Mouse (Mus musculus): ENCODE data around the gene Lsamp. TPM values are rescaled to one million over a fixed set of nuclear protein-coding genes. Genes with fewer than 3 reads are reported as not detected.

Gene Lsamp
- total RNA-seq, 2 experiments from 2014 or later: not detected

- no peak for ATAC-seq (replicated peaks; ENCODE audit: low FRiP score, low TSS enrichment, poor library complexity, severe bottlenecking)
These were observed 2095.4 kb downstream of the Lsamp start for GRCm38 (mm10) chr16:42079573-42079972.

- ATAC-seq (replicated peaks; ENCODE audit: low FRiP score, low TSS enrichment, poor library complexity, severe bottlenecking): no peak
These were observed 2097.4 kb downstream of the Lsamp start for GRCm38 (mm10) chr16:42081611-42082010.

GRCm38 (mm10) chr16:42097510-42097909 is 2113.3 kb downstream of the Lsamp start:
- ATAC-seq (replicated peaks; ENCODE audit: low FRiP score, low TSS enrichment, poor library complexity, severe bottlenecking): no peak

- ATAC-seq (replicated peaks; ENCODE audit: low FRiP score, low TSS enrichment, poor library complexity, severe bottlenecking): no peak
These were observed 2118.0 kb downstream of the Lsamp start for GRCm38 (mm10) chr16:42102186-42102585.

GRCm38 (mm10) chr16:42102635-42103034 is 2118.5 kb downstream of the Lsamp start:
- ATAC-seq (replicated peaks; ENCODE audit: low FRiP score, low TSS enrichment, poor library complexity, severe bottlenecking): no peak

- peak; percentile 76 for ATAC-seq (replicated peaks; ENCODE audit: low FRiP score, low TSS enrichment, poor library complexity, severe bottlenecking)
These were observed 2128.1 kb downstream of the Lsamp start for GRCm38 (mm10) chr16:42112251-42112650.

GRCm38 (mm10) chr16:42113246-42113645 is 2129.1 kb downstream of the Lsamp start:
- ATAC-seq (replicated peaks; ENCODE audit: low FRiP score, low TSS enrichment, poor library complexity, severe bottlenecking): peak; percentile 66; the same call in 1 of the 2 replicates

GRCm38 (mm10) chr16:42121788-42122187 is 2137.6 kb downstream of the Lsamp start:
- ATAC-seq (replicated peaks; ENCODE audit: low FRiP score, low TSS enrichment, poor library complexity, severe bottlenecking): no peak

- no peak for ATAC-seq (replicated peaks; ENCODE audit: low FRiP score, low TSS enrichment, poor library complexity, severe bottlenecking)
These were observed 2139.7 kb downstream of the Lsamp start for GRCm38 (mm10) chr16:42123826-42124225.

GRCm38 (mm10) chr16:42126061-42126460 is 2141.9 kb downstream of the Lsamp start:
- ATAC-seq (replicated peaks; ENCODE audit: low FRiP score, low TSS enrichment, poor library complexity, severe bottlenecking): no peak

GRCm38 (mm10) chr16:42147164-42147563 is 2163.0 kb downstream of the Lsamp start:
- ATAC-seq (replicated peaks; ENCODE audit: low FRiP score, low TSS enrichment, poor library complexity, severe bottlenecking): no peak

- no peak for ATAC-seq (replicated peaks; ENCODE audit: low FRiP score, low TSS enrichment, poor library complexity, severe bottlenecking)
These were observed 2165.2 kb downstream of the Lsamp start for GRCm38 (mm10) chr16:42149216-42149942.

- peak; percentile 68; the same call in 1 of the 2 replicates for ATAC-seq (replicated peaks; ENCODE audit: low FRiP score, low TSS enrichment, poor library complexity, severe bottlenecking)
These were observed 2168.5 kb downstream of the Lsamp start for GRCm38 (mm10) chr16:42152640-42153039.

GRCm38 (mm10) chr16:42157816-42158215 is 2173.7 kb downstream of the Lsamp start:
- ATAC-seq (replicated peaks; ENCODE audit: low FRiP score, low TSS enrichment, poor library complexity, severe bottlenecking): no peak

GRCm38 (mm10) chr16:42164941-42165340 is 2180.8 kb downstream of the Lsamp start:
- peak; percentile 88 for ATAC-seq (replicated peaks; ENCODE audit: low FRiP score, low TSS enrichment, poor library complexity, severe bottlenecking)

GRCm38 (mm10) chr16:42168292-42168691 is 2184.1 kb downstream of the Lsamp start:
- no peak for ATAC-seq (replicated peaks; ENCODE audit: low FRiP score, low TSS enrichment, poor library complexity, severe bottlenecking)

- ATAC-seq (replicated peaks; ENCODE audit: low FRiP score, low TSS enrichment, poor library complexity, severe bottlenecking): peak; percentile 74
These were observed 2185.4 kb downstream of the Lsamp start for GRCm38 (mm10) chr16:42169447-42170140.

GRCm38 (mm10) chr16:42172476-42172875 is 2188.3 kb downstream of the Lsamp start:
- ATAC-seq (replicated peaks; ENCODE audit: low FRiP score, low TSS enrichment, poor library complexity, severe bottlenecking): peak; percentile 62

- ATAC-seq (replicated peaks; ENCODE audit: low FRiP score, low TSS enrichment, poor library complexity, severe bottlenecking): no peak
These were observed 2194.7 kb downstream of the Lsamp start for GRCm38 (mm10) chr16:42178866-42179265.

GRCm38 (mm10) chr16:42180025-42180424 is 2195.9 kb downstream of the Lsamp start:
- ATAC-seq (replicated peaks; ENCODE audit: low FRiP score, low TSS enrichment, poor library complexity, severe bottlenecking): no peak

GRCm38 (mm10) chr16:42180473-42180872 is 2196.3 kb downstream of the Lsamp start:
- ATAC-seq (replicated peaks; ENCODE audit: low FRiP score, low TSS enrichment, poor library complexity, severe bottlenecking): no peak
